Mouse (Mus musculus): ENCODE data around the gene Fam221b. TPM values are rescaled to one million over a fixed set of nuclear protein-coding genes. Genes with fewer than 3 reads are reported as not detected.
A peak's percentile ranks its signal among the peaks of the same experiment; 100 is the strongest.

Gene Fam221b
- polyA plus RNA-seq, 1 experiment from 2014 or later: 2.4 TPM

- no peaks in the 10 kb centered on the region for H3K9me3 ChIP-seq
- no peak overlapping the region for H3K9ac ChIP-seq
- no peak for ATAC-seq (ENCODE audit: low read depth)
- H3K4me2 ChIP-seq: no peak overlapping the region
- no peaks in the 10 kb centered on the region for H3K4me1 ChIP-seq (replicated peaks)
- peaks cover 56% of the 10 kb centered on the region for H3K36me3 ChIP-seq
- H3K4me3 ChIP-seq: no peak overlapping the region
- 80% methylated on average over 5 of the region's 5 CpGs for WGBS
- no peaks in the 10 kb centered on the region for H3K27me3 ChIP-seq
- no peak overlapping the region for H3K27ac ChIP-seq (replicated peaks)
These were observed 22.1 kb upstream of the Fam221b start for GRCm38 (mm10) chr4:43691026-43691425.

GRCm38 (mm10) chr4:43690021-43690420 is 21.1 kb upstream of the Fam221b start:
- H3K4me1 ChIP-seq (replicated peaks): no peaks in the 10 kb centered on the region
- H3K36me3 ChIP-seq: peaks cover 66% of the 10 kb centered on the region
- no peak for ATAC-seq (ENCODE audit: low read depth)
- no peak overlapping the region for H3K27ac ChIP-seq (replicated peaks)
- H3K4me3 ChIP-seq: no peak overlapping the region
- no peak overlapping the region for H3K4me2 ChIP-seq
- no peaks in the 10 kb centered on the region for H3K27me3 ChIP-seq
- no peaks in the 10 kb centered on the region for H3K9me3 ChIP-seq
- 94% methylated on average over 17 of the region's 17 CpGs for WGBS
- H3K9ac ChIP-seq: no peak overlapping the region

GRCm38 (mm10) chr4:43679416-43680043 is 10.6 kb upstream of the Fam221b start:
- Histone ChIP-seq H3K27ac (replicated peaks) (no peak overlapping the region), H3K4me2 (no peak overlapping the region), H3K4me1 (replicated peaks) (no peaks in the 10 kb centered on the region), H3K4me3 (no peak overlapping the region), H3K36me3 (peaks cover 98% of the 10 kb centered on the region), H3K27me3 (no peaks in the 10 kb centered on the region), H3K9me3 (no peaks in the 10 kb centered on the region), H3K9ac (no peak overlapping the region)
- no peak for ATAC-seq (ENCODE audit: low read depth)
- 91% methylated on average over 7 of the region's 7 CpGs for WGBS

- no peaks in the 10 kb centered on the region for H3K27me3 ChIP-seq
- ATAC-seq (ENCODE audit: low read depth): no peak
- H3K9me3 ChIP-seq: no peaks in the 10 kb centered on the region
- H3K9ac ChIP-seq: no peak overlapping the region
- H3K36me3 ChIP-seq: peaks cover 96% of the 10 kb centered on the region
- H3K4me2 ChIP-seq: no peak overlapping the region
- no peak overlapping the region for H3K4me3 ChIP-seq
- 94% methylated on average over 6 of the region's 6 CpGs for WGBS
- 0 out of 2 replicates have a peak, but pooled peaks cover 3% of the 10 kb centered on the region for H3K4me1 ChIP-seq (replicated peaks)
- no peak overlapping the region for H3K27ac ChIP-seq (replicated peaks)
These were observed 9.6 kb upstream of the Fam221b start for GRCm38 (mm10) chr4:43678541-43678940.

- Histone ChIP-seq H3K4me1 (replicated peaks) (peaks cover 32% of the 10 kb centered on the region), H3K4me3 (no peak overlapping the region), H3K4me2 (no peak overlapping the region), H3K27me3 (no peaks in the 10 kb centered on the region), H3K9me3 (no peaks in the 10 kb centered on the region), H3K36me3 (peaks cover 68% of the 10 kb centered on the region), H3K9ac (no peak overlapping the region), H3K27ac (replicated peaks) (no peak overlapping the region)
- 82% methylated on average over 4 of the region's 4 CpGs for WGBS
- no peak for ATAC-seq (ENCODE audit: low read depth)
These were observed 6.7 kb upstream of the Fam221b start for GRCm38 (mm10) chr4:43675608-43676007.

DNA sequence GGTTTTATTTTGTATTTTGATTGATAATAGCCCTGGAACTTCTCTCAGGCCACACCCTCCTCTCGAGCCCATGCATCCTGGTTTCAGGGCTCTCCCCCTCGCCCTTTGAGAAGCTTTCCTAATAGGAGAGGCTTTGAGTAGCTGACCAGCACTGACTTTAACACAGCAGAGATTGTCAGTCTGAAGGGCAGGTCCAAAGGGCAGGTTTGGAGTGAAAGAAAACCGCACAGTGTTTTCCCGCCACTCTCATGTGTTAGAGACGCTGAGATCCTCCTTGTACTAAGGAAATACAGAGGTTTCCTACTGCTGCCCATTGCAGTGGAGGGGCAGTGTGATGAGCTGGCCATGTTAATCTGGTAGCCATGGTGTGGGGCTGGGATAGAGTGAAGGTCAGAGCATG is 6.0 kb upstream of the Fam221b start:
- no peak for ATAC-seq (ENCODE audit: low read depth)
- H3K4me3 ChIP-seq: no peak overlapping the region
- H3K27ac ChIP-seq (replicated peaks): no peak overlapping the region
- no peak overlapping the region for H3K9ac ChIP-seq
- 78% methylated on average over 5 of the region's 5 CpGs for WGBS
- no peaks in the 10 kb centered on the region for H3K27me3 ChIP-seq
- H3K9me3 ChIP-seq: no peaks in the 10 kb centered on the region
- peaks cover 62% of the 10 kb centered on the region for H3K36me3 ChIP-seq
- H3K4me1 ChIP-seq (replicated peaks): peaks cover 38% of the 10 kb centered on the region
- H3K4me2 ChIP-seq: no peak overlapping the region

DNA sequence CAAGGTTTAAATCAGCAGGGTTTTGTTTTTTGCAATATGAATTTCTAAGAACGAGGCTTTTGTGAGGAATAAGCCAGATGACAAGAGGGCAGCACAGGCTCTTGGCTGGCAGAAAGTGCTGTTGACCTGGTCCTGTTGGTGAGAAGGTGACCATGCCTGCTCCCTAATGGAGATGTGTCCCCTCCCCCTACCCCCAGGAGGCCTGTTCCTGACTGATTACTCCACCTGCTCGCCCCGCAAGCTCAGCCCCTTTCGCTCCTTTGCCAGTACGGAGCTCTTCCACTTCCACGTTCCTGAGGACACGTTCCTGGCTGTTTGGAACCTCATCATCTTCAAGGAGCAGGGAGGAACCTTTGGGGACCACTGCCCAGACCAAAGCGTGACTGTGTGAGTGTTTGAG is 4.8 kb upstream of the Fam221b start:
- 72% methylated on average over 8 of the region's 8 CpGs for WGBS
- Histone ChIP-seq H3K9me3 (no peaks in the 10 kb centered on the region), H3K27me3 (no peaks in the 10 kb centered on the region), H3K9ac (no peak overlapping the region), H3K4me2 (no peak overlapping the region), H3K27ac (replicated peaks) (no peak overlapping the region), H3K4me1 (replicated peaks) (peaks cover 45% of the 10 kb centered on the region), H3K36me3 (peaks cover 49% of the 10 kb centered on the region), H3K4me3 (no peak overlapping the region)
- ATAC-seq (ENCODE audit: low read depth): no peak

GRCm38 (mm10) chr4:43672070-43672469 is 3.1 kb upstream of the Fam221b start:
- 8% methylated on average over 2 of the region's 2 CpGs for WGBS
- 0 out of 2 replicates have a peak, but pooled peaks cover 6% of the 10 kb centered on the region for H3K27me3 ChIP-seq
- H3K4me2 ChIP-seq: peak overlapping the region; percentile 95
- peak overlapping the region; percentile 18 for H3K4me3 ChIP-seq
- 0 out of 2 replicates have a peak overlapping the region, but pooled peaks have one; percentile 38 for H3K27ac ChIP-seq (replicated peaks)
- H3K36me3 ChIP-seq: peaks cover 33% of the 10 kb centered on the region
- peaks cover 48% of the 10 kb centered on the region for H3K4me1 ChIP-seq (replicated peaks)
- H3K9me3 ChIP-seq: no peaks in the 10 kb centered on the region
- H3K9ac ChIP-seq: 0 out of 2 replicates have a peak overlapping the region, but pooled peaks have one; percentile 96
- ATAC-seq (ENCODE audit: low read depth): no peak

GRCm38 (mm10) chr4:43669428-43669794 is 466 bp upstream of the Fam221b start:
- 0% methylated on average over 18 of the region's 25 CpGs for WGBS
- peaks cover 22% of the 10 kb centered on the region for H3K27me3 ChIP-seq
- peak; percentile 49 for ATAC-seq (ENCODE audit: low read depth)

GRCm38 (mm10) chr4:43666412-43666811 is 2.5 kb downstream of the Fam221b start:
- no peaks in the 10 kb centered on the region for H3K9me3 ChIP-seq
- H3K4me1 ChIP-seq (replicated peaks): peaks cover 25% of the 10 kb centered on the region
- WGBS: 26% methylated on average over 4 of the region's 4 CpGs
- H3K36me3 ChIP-seq: no peaks in the 10 kb centered on the region
- H3K4me3 ChIP-seq: no peak overlapping the region
- H3K4me2 ChIP-seq: no peak overlapping the region
- no peak for ATAC-seq (ENCODE audit: low read depth)
- no peak overlapping the region for H3K27ac ChIP-seq (replicated peaks)
- no peak overlapping the region for H3K9ac ChIP-seq
- peaks cover 48% of the 10 kb centered on the region for H3K27me3 ChIP-seq

More at GRCm38 (mm10) chr4:43669428-43669794, 466 bp upstream of the Fam221b start:
- H3K4me1 ChIP-seq (replicated peaks): peaks cover 48% of the 10 kb centered on the region
- peak overlapping the region; percentile 95 for H3K4me2 ChIP-seq
- H3K9me3 ChIP-seq: no peaks in the 10 kb centered on the region
- H3K4me3 ChIP-seq: peak overlapping the region; percentile 87
- peak overlapping the region; percentile 96 for H3K9ac ChIP-seq
- peak overlapping the region; percentile 67 for H3K27ac ChIP-seq (replicated peaks)
- peaks cover 6% of the 10 kb centered on the region for H3K36me3 ChIP-seq

DNA sequence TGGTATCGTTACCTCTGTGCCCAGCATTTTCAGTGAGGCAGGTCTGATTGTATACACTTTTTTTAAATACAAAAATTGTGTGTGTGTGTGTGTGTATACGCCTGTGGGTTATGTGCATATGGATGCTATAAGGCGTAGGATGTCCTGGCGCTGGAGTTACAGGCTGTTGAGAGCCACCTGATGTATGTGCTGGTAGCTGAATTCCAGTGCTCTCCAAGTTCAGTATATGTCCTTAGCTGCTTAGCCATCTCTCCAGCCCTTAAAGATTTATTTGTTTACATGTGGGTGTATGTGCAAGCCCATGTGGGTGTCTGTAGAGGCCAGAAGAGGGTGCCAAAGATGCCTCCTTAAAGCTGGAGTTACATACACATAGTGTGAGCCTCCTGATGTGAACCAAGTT is 11.8 kb downstream of the Fam221b start:
- peak overlapping the region; percentile 81 for H3K4me2 ChIP-seq
- peak overlapping the region; percentile 77; the same call in 1 of the 2 replicates for H3K27ac ChIP-seq (replicated peaks)
- 53% methylated on average over 4 of the region's 4 CpGs for WGBS
- ATAC-seq (ENCODE audit: low read depth): no peak
- no peak overlapping the region for H3K9ac ChIP-seq
- H3K4me1 ChIP-seq (replicated peaks): peaks cover 26% of the 10 kb centered on the region
- H3K9me3 ChIP-seq: no peaks in the 10 kb centered on the region
- no peaks in the 10 kb centered on the region for H3K36me3 ChIP-seq
- peak overlapping the region; percentile 61 for H3K4me3 ChIP-seq
- H3K27me3 ChIP-seq: peaks cover 26% of the 10 kb centered on the region

GRCm38 (mm10) chr4:43656339-43657109 is 12.4 kb downstream of the Fam221b start, which contains the start of gene Hint2:
Gene Hint2, minus strand, starts transcription at chr4:43656466.
- peak within 1 kb of the TSS; percentile 61 for H3K4me3 ChIP-seq
- no peaks in the 10 kb centered on the region for H3K9me3 ChIP-seq
- H3K27ac ChIP-seq (replicated peaks): peak within 1 kb of the TSS; percentile 93
- peak within 1 kb of the TSS; percentile 80 for H3K9ac ChIP-seq
- H3K4me1 ChIP-seq (replicated peaks): peaks cover 26% of the 10 kb centered on the region
- 0 out of 2 replicates have a peak, but pooled peaks cover 5% of the 10 kb centered on the region for H3K36me3 ChIP-seq
- H3K27me3 ChIP-seq: peaks cover 19% of the 10 kb centered on the region
- peak within 1 kb of the TSS; percentile 81 for H3K4me2 ChIP-seq
- WGBS: 1% methylated on average over 34 of the region's 34 CpGs
- peak; percentile 97 for ATAC-seq (ENCODE audit: low read depth)
